Mouse (Mus musculus) kidney, postnatal 14 days (tissue): ENCODE results near the gene Rnf157.
A peak's percentile ranks its signal among the peaks of the same experiment; 100 is the strongest.
"Not testable (repeated sequence)": the region's sequence is repeated elsewhere in the genome, so short reads cannot be mapped to it uniquely, and the experiment has no call there.

Source experiments
- DNase-seq: peaks from one replicate; pipeline ENCODE4 v3.0.0; 2022; ENCODE audit warnings: mixed read lengths

Gene Rnf157

GRCm38 (mm10) chr11:116376945-116377661, 35.7 kb downstream of the Rnf157 start:
- peak; percentile 42 for DNase-seq

GRCm38 (mm10) chr11:116371894-116372450, 40.9 kb downstream of the Rnf157 start:
- no peak for DNase-seq

- DNase-seq, result no peak
These were observed 43.2 kb downstream of the Rnf157 start for GRCm38 (mm10) chr11:116369633-116370032.

- DNase-seq, result no peak
These were observed 43.8 kb downstream of the Rnf157 start for GRCm38 (mm10) chr11:116369051-116369450.

GRCm38 (mm10) chr11:116368116-116368515, 44.7 kb downstream of the Rnf157 start:
- peak; percentile 90 for DNase-seq

GRCm38 (mm10) chr11:116366647-116367046, 46.2 kb downstream of the Rnf157 start:
- DNase-seq, result no peak

GRCm38 (mm10) chr11:116366124-116366523, 46.7 kb downstream of the Rnf157 start:
- DNase-seq, result no peak

- DNase-seq, result no peak
These were observed 47.4 kb downstream of the Rnf157 start for GRCm38 (mm10) chr11:116365432-116365831.

GRCm38 (mm10) chr11:116362015-116362414, 50.8 kb downstream of the Rnf157 start:
- no peak for DNase-seq

- DNase-seq, result not testable (repeated sequence)
These were observed 51.9 kb downstream of the Rnf157 start for GRCm38 (mm10) chr11:116360915-116361314.

- no peak for DNase-seq
These were observed 53.2 kb downstream of the Rnf157 start for GRCm38 (mm10) chr11:116359652-116360051.

- DNase-seq, result no peak
These were observed 53.8 kb downstream of the Rnf157 start for GRCm38 (mm10) chr11:116358926-116359637.

GRCm38 (mm10) chr11:116354521-116354920, 58.3 kb downstream of the Rnf157 start:
- DNase-seq, result no peak

GRCm38 (mm10) chr11:116353535-116353934, 59.3 kb downstream of the Rnf157 start:
- DNase-seq, result no peak

GRCm38 (mm10) chr11:116351294-116351693, 61.5 kb downstream of the Rnf157 start:
- DNase-seq, result no peak

- no peak for DNase-seq
These were observed 64.9 kb downstream of the Rnf157 start for GRCm38 (mm10) chr11:116347955-116348354.

- no peak for DNase-seq
These were observed 65.8 kb downstream of the Rnf157 start for GRCm38 (mm10) chr11:116347012-116347411.

- peak; percentile 42 for DNase-seq
These were observed 70.6 kb downstream of the Rnf157 start for GRCm38 (mm10) chr11:116342069-116342791.

- DNase-seq, result no peak
These were observed 75.3 kb downstream of the Rnf157 start for GRCm38 (mm10) chr11:116337531-116337930.

GRCm38 (mm10) chr11:116337000-116337399, 75.8 kb downstream of the Rnf157 start:
- no peak for DNase-seq

GRCm38 (mm10) chr11:116336393-116336792, 76.4 kb downstream of the Rnf157 start:
- no peak for DNase-seq

GRCm38 (mm10) chr11:116335244-116336036, 77.4 kb downstream of the Rnf157 start, which contains the start of gene Foxj1:
Foxj1 (minus strand) TSS chr11:116335399.
- peak; percentile 98 for DNase-seq
